Comparison of ENCODE assay signal across 7 mouse cellular contexts in the genomic region with DNA sequence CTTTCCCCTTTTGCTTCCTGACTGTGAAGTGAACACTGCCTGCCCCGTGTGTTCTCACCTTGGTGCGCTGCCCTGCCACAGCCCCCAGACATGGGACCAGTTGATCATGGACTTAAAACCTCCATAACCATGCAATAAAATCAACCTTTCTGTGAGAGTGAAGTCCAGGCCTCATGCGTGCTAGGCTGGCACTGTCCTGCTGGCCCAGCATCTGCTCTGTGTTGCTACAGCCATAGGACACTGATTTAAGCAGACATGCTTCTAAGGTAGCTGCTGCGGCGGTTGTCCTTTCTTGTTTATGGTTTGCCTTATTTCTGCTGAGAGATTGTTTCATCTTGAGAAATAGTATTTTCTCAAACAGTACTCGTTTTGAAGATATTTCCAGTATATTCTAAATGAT.
"Had no signal": no experiment of that assay in that cellular context is flagged by ENCODE, and none has a peak within 500 bp of the region (broad histone marks: within the 10 kb centered on the region; RNA-seq: fewer than 3 reads in every experiment).

No protein-coding gene starts in this region.

- DNase-seq: kidney, postnatal 25 days; liver; liver, embryonic 13.5 days; liver, postnatal 0 days; right cerebral cortex, postnatal 14 days; thymus, adult 2 months; thymus, postnatal 25 days had no signal
